Mouse (Mus musculus) forebrain, embryonic 10.5 days (tissue): ENCODE measurements at regions not wholly inside any gene's neighbourhood (a gene's known extent, or its start where the extent isn't known, plus 50 kb on each side); places are given as distances from the start of the nearest gene placed in this dataset.
A peak's percentile ranks its signal among the peaks of the same experiment; 100 is the strongest.

Experiments used
- DNase-seq: peaks from one replicate; pipeline ENCODE4 v3.0.0-alpha.2; 2017; ENCODE audit warnings: low spot score; ENCODE audit errors: extremely low spot score
- H3K27ac ChIP-seq: fragments of 300-500 bp; sonication (generic); 2 replicates; pipeline ENCODE4 v1.5.1; 2016; ENCODE audit warnings: mild to moderate bottlenecking
- H3K27me3 ChIP-seq: fragments of 300-500 bp; sonication (generic); 2 replicates; pipeline ENCODE4 v1.6.1; 2016; ENCODE audit warnings: mild to moderate bottlenecking; ENCODE audit not compliant: poor library complexity, severe bottlenecking
- H3K36me3 ChIP-seq: fragments of 300-500 bp; sonication (generic); replicated peaks from 2 replicates; pipeline ENCODE4 v1.6.1; 2016; ENCODE audit warnings: mild to moderate bottlenecking, moderate library complexity
- H3K4me1 ChIP-seq: fragments of 300-500 bp; sonication (generic); 2 replicates; pipeline ENCODE4 v1.6.1; 2016
- H3K4me3 ChIP-seq: fragments of 300-500 bp; sonication (generic); 2 replicates; pipeline ENCODE4 v1.5.1; 2016; ENCODE audit warnings: mild to moderate bottlenecking, moderate library complexity
- H3K9me3 ChIP-seq: fragments of 300-500 bp; sonication (generic); 2 replicates; pipeline ENCODE4 v1.6.1; 2016; ENCODE audit warnings: mild to moderate bottlenecking, moderate library complexity
- WGBS: fragments of 180-500 bp; shearing (Covaris S2); methylation state at CpG from one replicate; pipeline ENCODE4 v1.1.7; 2016; 5-methylcytosine and 5-hydroxymethylcytosine counted together

GRCm38 (mm10) chr4:7687231-7687630, 551.6 kb downstream of the Car8 start:
- DNase-seq: no peak
- Histone ChIP-seq H3K27ac (no peak overlapping the region), H3K36me3 (no peaks in the 10 kb centered on the region), H3K4me3 (no peak overlapping the region), H3K27me3 (no peaks in the 10 kb centered on the region), H3K4me1 (no peaks in the 10 kb centered on the region), H3K9me3 (no peaks in the 10 kb centered on the region; the same call in 1 of the 2 replicates)
- WGBS: 91% methylated on average over 1 of the region's 1 CpGs

DNA sequence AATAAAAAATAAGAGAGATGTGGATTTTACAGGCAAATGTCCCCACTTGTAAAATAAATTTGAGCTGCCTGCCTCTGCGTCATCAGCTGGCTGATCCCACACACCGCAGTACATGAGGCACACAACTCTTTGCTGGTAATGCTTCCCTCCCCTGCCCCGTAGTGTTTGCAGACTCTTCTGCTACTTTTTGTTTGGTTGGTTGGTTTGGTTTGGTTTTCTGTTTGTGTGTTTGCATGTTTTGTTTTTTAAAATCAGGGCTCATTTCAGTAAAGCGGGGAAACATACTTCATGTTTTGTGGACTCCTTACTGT, 568.1 kb downstream of the Car8 start:
- Histone ChIP-seq H3K27me3 (no peaks in the 10 kb centered on the region), H3K4me1 (no peaks in the 10 kb centered on the region), H3K36me3 (no peaks in the 10 kb centered on the region), H3K4me3 (no peak overlapping the region), H3K9me3 (peaks cover 5% of the 10 kb centered on the region), H3K27ac (no peak overlapping the region)
- WGBS: 90% methylated on average over 4 of the region's 4 CpGs
- no peak for DNase-seq

DNA sequence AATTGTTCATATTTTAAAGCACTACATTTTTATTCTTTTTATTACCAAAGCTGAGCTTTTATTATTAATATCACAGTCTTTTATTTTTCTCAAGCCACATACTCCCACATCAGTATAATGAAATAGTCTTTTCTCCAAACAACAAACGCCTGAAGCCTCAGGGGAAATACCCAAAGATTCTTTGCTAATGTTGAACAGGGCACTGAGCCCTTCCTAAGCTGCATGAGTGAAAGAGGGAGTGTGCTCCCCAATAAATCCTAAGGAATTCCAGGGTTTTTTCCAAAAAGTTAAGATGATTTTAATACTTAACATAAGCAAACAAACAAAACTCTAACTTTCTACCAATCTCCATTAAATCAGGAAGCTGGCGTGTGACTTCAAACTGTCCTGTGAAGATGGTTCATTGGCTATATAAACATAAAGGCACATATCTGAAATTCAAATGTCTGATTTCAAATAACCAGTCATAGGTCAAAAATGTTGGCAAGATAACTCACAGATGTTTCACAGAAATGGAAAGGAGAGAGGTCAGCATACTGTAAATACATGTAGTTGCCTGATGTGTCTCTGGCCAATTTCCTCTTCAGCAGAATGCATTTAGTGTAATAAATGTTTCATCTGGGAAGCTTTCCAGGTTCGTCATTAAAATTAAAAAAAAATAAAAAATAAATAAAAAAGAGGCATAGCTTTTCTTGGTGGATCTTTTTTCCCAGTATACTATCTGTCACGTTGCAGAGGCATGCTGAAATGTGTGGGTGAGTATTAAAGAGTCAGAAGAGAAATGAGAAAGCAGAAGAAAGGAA, 568.6 kb downstream of the Car8 start:
- 86% methylated on average over 4 of the region's 4 CpGs for WGBS
- DNase-seq: no peak
- Histone ChIP-seq H3K27me3 (no peaks in the 10 kb centered on the region), H3K36me3 (no peaks in the 10 kb centered on the region), H3K27ac (no peak overlapping the region), H3K4me3 (no peak overlapping the region), H3K4me1 (no peaks in the 10 kb centered on the region), H3K9me3 (peaks cover 2% of the 10 kb centered on the region; the same call in 1 of the 2 replicates)

DNA sequence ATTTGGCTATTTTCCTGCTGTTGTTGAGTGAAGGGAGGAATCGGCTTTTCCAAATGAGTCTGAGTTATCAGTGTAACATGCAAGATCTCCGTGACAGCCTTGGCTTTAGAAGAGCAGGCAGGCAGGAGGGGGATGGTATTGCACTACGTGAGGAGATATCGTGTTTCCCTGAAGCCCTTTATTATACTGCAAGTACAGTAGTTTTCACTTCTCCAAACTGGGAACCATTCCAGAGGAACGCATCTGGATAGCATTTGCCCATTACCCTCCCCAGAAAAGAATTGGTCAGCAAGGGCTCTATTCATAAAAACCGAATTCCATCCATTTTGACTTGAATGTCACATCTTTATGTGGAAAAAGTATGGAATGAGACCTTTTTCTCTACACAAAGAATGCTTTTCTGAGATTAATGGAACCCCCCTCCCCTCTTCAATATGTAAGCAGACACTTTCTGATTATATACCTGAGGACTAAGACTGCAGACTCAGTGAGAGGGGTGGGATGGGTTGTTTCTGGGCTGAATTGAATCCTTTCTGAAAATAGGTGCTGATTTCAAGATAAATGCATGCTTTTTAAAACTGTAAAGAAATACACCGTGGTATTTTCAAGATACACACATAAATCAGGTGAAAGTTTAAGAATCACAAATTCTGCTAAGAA, 571.8 kb downstream of the Car8 start:
- 85% methylated on average over 7 of the region's 7 CpGs for whole genome bisulfite sequencing
- H3K4me3 ChIP-seq: no peak overlapping the region
- no peaks in the 10 kb centered on the region for H3K36me3 ChIP-seq
- no peak for DNase-seq
- no peaks in the 10 kb centered on the region for H3K9me3 ChIP-seq
- no peaks in the 10 kb centered on the region for H3K4me1 ChIP-seq
- H3K27ac ChIP-seq: no peak overlapping the region
- no peaks in the 10 kb centered on the region for H3K27me3 ChIP-seq

GRCm38 (mm10) chr4:7642878-7643590, 595.8 kb downstream of the Car8 start:
- H3K27me3 ChIP-seq: no peaks in the 10 kb centered on the region
- no peaks in the 10 kb centered on the region for H3K36me3 ChIP-seq
- DNase-seq: no peak
- peak overlapping the region; percentile 63 for H3K27ac ChIP-seq
- H3K9me3 ChIP-seq: no peaks in the 10 kb centered on the region
- peaks cover 11% of the 10 kb centered on the region for H3K4me1 ChIP-seq
- no peak overlapping the region for H3K4me3 ChIP-seq
- 70% methylated on average over 8 of the region's 8 CpGs for WGBS

- Histone ChIP-seq H3K36me3 (no peaks in the 10 kb centered on the region), H3K27ac (no peak overlapping the region), H3K4me1 (no peaks in the 10 kb centered on the region), H3K9me3 (no peaks in the 10 kb centered on the region), H3K27me3 (no peaks in the 10 kb centered on the region), H3K4me3 (no peak overlapping the region)
- 84% methylated on average over 4 of the region's 4 CpGs for WGBS
- DNase-seq: no peak
Observed at GRCm38 (mm10) chr4:7597671-7598390, 641.0 kb downstream of the Car8 start.

- Histone ChIP-seq H3K9me3 (no peaks in the 10 kb centered on the region), H3K4me1 (no peaks in the 10 kb centered on the region), H3K4me3 (no peak overlapping the region), H3K36me3 (no peaks in the 10 kb centered on the region), H3K27ac (no peak overlapping the region), H3K27me3 (no peaks in the 10 kb centered on the region)
- WGBS: 80% methylated on average over 4 of the region's 4 CpGs
- no peak for DNase-seq
Observed at GRCm38 (mm10) chr4:7596116-7596515, 642.7 kb downstream of the Car8 start.

- no peaks in the 10 kb centered on the region for H3K36me3 ChIP-seq
- H3K27ac ChIP-seq: no peak overlapping the region
- H3K27me3 ChIP-seq: no peaks in the 10 kb centered on the region
- peaks cover 28% of the 10 kb centered on the region for H3K4me1 ChIP-seq
- DNase-seq: no peak
- H3K9me3 ChIP-seq: no peaks in the 10 kb centered on the region
- WGBS: 83% methylated on average over 4 of the region's 4 CpGs
- no peak overlapping the region for H3K4me3 ChIP-seq
Observed at GRCm38 (mm10) chr4:7583851-7584250, 655.0 kb downstream of the Car8 start.

DNA sequence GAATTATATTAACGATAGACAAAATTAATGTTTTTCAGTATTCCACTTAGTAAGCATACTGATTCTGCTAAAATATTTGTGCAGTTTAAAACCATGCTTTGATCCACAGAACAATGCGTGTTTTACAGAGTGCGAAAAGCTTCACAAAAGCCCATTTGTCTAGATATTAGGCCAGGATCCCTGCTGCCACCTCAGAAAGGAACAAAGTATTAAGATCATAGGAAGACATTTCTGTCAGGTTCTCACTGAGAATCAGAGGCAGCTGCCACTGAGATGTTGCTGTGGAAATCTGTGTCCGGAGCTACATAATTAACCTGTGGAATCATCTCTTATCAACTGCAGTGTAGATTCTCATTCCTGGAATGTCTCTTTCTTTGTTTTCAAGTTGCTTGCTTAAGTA, 656.9 kb downstream of the Car8 start:
- peaks cover 23% of the 10 kb centered on the region for H3K4me1 ChIP-seq
- no peaks in the 10 kb centered on the region for H3K36me3 ChIP-seq
- H3K4me3 ChIP-seq: no peak overlapping the region
- no peak for DNase-seq
- 52% methylated on average over 4 of the region's 4 CpGs for WGBS
- no peaks in the 10 kb centered on the region for H3K9me3 ChIP-seq
- H3K27ac ChIP-seq: no peak overlapping the region
- no peaks in the 10 kb centered on the region for H3K27me3 ChIP-seq

- Histone ChIP-seq H3K36me3 (no peaks in the 10 kb centered on the region), H3K27me3 (no peaks in the 10 kb centered on the region), H3K9me3 (no peaks in the 10 kb centered on the region), H3K4me3 (no peak overlapping the region), H3K27ac (no peak overlapping the region), H3K4me1 (peaks cover 23% of the 10 kb centered on the region)
- DNase-seq: no peak
- 43% methylated on average over 8 of the region's 8 CpGs for WGBS
Observed at GRCm38 (mm10) chr4:7581220-7581916, 657.5 kb downstream of the Car8 start.

- no peak for DNase-seq
- Histone ChIP-seq H3K36me3 (no peaks in the 10 kb centered on the region), H3K27me3 (no peaks in the 10 kb centered on the region), H3K4me3 (no peak overlapping the region), H3K27ac (no peak overlapping the region), H3K9me3 (no peaks in the 10 kb centered on the region), H3K4me1 (peaks cover 23% of the 10 kb centered on the region)
- 79% methylated on average over 10 of the region's 10 CpGs for WGBS
Observed at GRCm38 (mm10) chr4:7580554-7581219, 658.2 kb downstream of the Car8 start.

GRCm38 (mm10) chr4:7574011-7574410, 664.8 kb downstream of the Car8 start:
- Histone ChIP-seq H3K4me3 (no peak overlapping the region), H3K36me3 (no peaks in the 10 kb centered on the region), H3K9me3 (no peaks in the 10 kb centered on the region), H3K4me1 (no peaks in the 10 kb centered on the region), H3K27ac (no peak overlapping the region), H3K27me3 (no peaks in the 10 kb centered on the region)
- WGBS: 57% methylated on average over 2 of the region's 2 CpGs
- no peak for DNase-seq
